Mouse (Mus musculus) embryonic stem cell, embryonic (primary cell): ENCODE data around the gene Zfand2a.

ENCODE experiments used
- CTCF ChIA-PET, 4 experiments: fragments of 300-600 bp in 2 of 4; fragments of 350-600 bp in 2 of 4; sonication (Branson Sonifier 250); formaldehyde crosslinking; loops; one replicate each; lab custom pipeline; 2022; ENCODE audit warnings: inconsistent platforms in 2 of 4; lab: Charles Lee
- POLR2A ChIA-PET, 4 experiments: fragments of 300-600 bp in 2 of 4; fragments of 350-600 bp in 2 of 4; sonication (Branson Sonifier 250); formaldehyde crosslinking; loops; one replicate each; lab custom pipeline; 2022; ENCODE audit warnings: antibody characterized with exemption in 4 of 4, inconsistent platforms in 1 of 4; lab: Charles Lee

The Zfand2a gene

GRCm38 (mm10) chr5:139484185-139484814 lies at the start of gene Zfand2a:
TSS of gene Zfand2a (minus strand) at chr5:139484549.
- CTCF ChIA-PET: interaction anchor here (0.5 to 1.5 kb wide), 10 partner anchors 21 to 180 kb away, joined by 3 to 7 read pairs (median 3); partner anchors contain the start of gene 3110082I17Rik (in 1 of the 4)
- POLR2A ChIA-PET: interaction anchor here (0.6 to 9.2 kb wide), 62 partner anchors 9 to 665 kb away, joined by 3 to 101 read pairs (median 4); partner anchors contain the start of genes 3110082I17Rik (in 3 of the 4), Get4 (in 2 of the 4), Micall2 (in 2 of the 4) and Cox19 (in 1 of the 4)

- POLR2A ChIA-PET: no interaction called here
Observed at GRCm38 (mm10) chr5:139528851-139529250, 44.5 kb upstream of the Zfand2a start.

GRCm38 (mm10) chr5:139521987-139522386 lies 37.6 kb upstream of the Zfand2a start:
- POLR2A ChIA-PET: no interaction called here
- CTCF ChIA-PET: interaction anchor here in 1 of 4 experiments (0.6 kb wide), 1 partner anchor 68 kb away, joined by 4 read pairs; no protein-coding TSS in a partner anchor

More at GRCm38 (mm10) chr5:139528851-139529250, 44.5 kb upstream of the Zfand2a start:
- CTCF ChIA-PET: interaction anchor here in 1 of 4 experiments (0.6 kb wide), 1 partner anchor 59 kb away, joined by 3 read pairs; no protein-coding TSS in a partner anchor

- ChIA-PET CTCF (interaction anchor here in 2 of 4 experiments (0.5 to 1.0 kb wide), 3 partner anchors 13 to 225 kb away, joined by 3 to 14 read pairs (median 3); no protein-coding TSS in a partner anchor), POLR2A (interaction anchor here in 1 of 4 experiments (0.6 kb wide), 1 partner anchor 99 kb away, joined by 3 read pairs; no protein-coding TSS in a partner anchor)
Observed at GRCm38 (mm10) chr5:139520069-139520834, 35.9 kb upstream of the Zfand2a start.

GRCm38 (mm10) chr5:139516281-139516680 lies 31.9 kb upstream of the Zfand2a start:
- POLR2A ChIA-PET: no interaction called here
- CTCF ChIA-PET: interaction anchor here in 1 of 4 experiments (0.5 kb wide), 1 partner anchor 232 kb away, joined by 3 read pairs; no protein-coding TSS in a partner anchor

GRCm38 (mm10) chr5:139512201-139512600 lies 27.9 kb upstream of the Zfand2a start:
- POLR2A ChIA-PET: interaction anchor here in 1 of 4 experiments (0.7 kb wide), 1 partner anchor 13 kb away, joined by 9 read pairs; no protein-coding TSS in a partner anchor
- CTCF ChIA-PET: interaction anchor here in 2 of 4 experiments (0.6 to 0.7 kb wide), 2 partner anchors 161 to 1753 kb away, joined by 3 read pairs; partner anchors contain the start of gene Cox19 (in 1 of the 2)

GRCm38 (mm10) chr5:139510682-139511366 lies 26.5 kb upstream of the Zfand2a start:
- ChIA-PET POLR2A (interaction anchor here in 1 of 4 experiments (0.6 kb wide), 2 partner anchors 29 to 140 kb away, joined by 3 read pairs; no protein-coding TSS in a partner anchor), CTCF (interaction anchor here in 1 of 4 experiments (0.6 kb wide), 1 partner anchor 40 kb away, joined by 6 read pairs; no protein-coding TSS in a partner anchor)

- ChIA-PET POLR2A (interaction anchor here in 1 of 4 experiments (1.7 kb wide), 1 partner anchor 47 kb away, joined by 6 read pairs; no protein-coding TSS in a partner anchor), CTCF (interaction anchor here in 2 of 4 experiments (0.6 to 2.2 kb wide), 4 partner anchors 10 to 240 kb away, joined by 3 to 6 read pairs (median 4); no protein-coding TSS in a partner anchor)
Observed at GRCm38 (mm10) chr5:139506207-139506606, 21.9 kb upstream of the Zfand2a start.

GRCm38 (mm10) chr5:139505073-139505606 lies 20.8 kb upstream of the Zfand2a start:
- ChIA-PET CTCF (interaction anchor here (0.6 to 2.2 kb wide), 21 partner anchors 8 to 613 kb away, joined by 3 to 10 read pairs (median 3); partner anchors contain the start of genes Zfand2a (in 2 of the 4) and 3110082I17Rik (in 1 of the 4)), POLR2A (interaction anchor here in 2 of 4 experiments (0.9 to 2.5 kb wide), 4 partner anchors 24 to 81 kb away, joined by 3 to 6 read pairs (median 4); no protein-coding TSS in a partner anchor)

- POLR2A ChIA-PET: interaction anchor here in 2 of 4 experiments (0.6 to 2.8 kb wide), 3 partner anchors 16 to 46 kb away, joined by 4 to 7 read pairs (median 4); partner anchors contain the start of gene Zfand2a (in 1 of the 2)
- CTCF ChIA-PET: interaction anchor here in 2 of 4 experiments (0.7 to 0.9 kb wide), 2 partner anchors 31 to 431 kb away, joined by 3 read pairs; no protein-coding TSS in a partner anchor
Observed at GRCm38 (mm10) chr5:139502281-139502680, 17.9 kb upstream of the Zfand2a start.

GRCm38 (mm10) chr5:139498791-139499190 lies 14.4 kb upstream of the Zfand2a start:
- ChIA-PET CTCF (no interaction called here), POLR2A (interaction anchor here in 1 of 4 experiments (4.3 kb wide), 1 partner anchor 19 kb away, joined by 24 read pairs; no protein-coding TSS in a partner anchor)

GRCm38 (mm10) chr5:139496939-139497338 lies 12.6 kb upstream of the Zfand2a start:
- CTCF ChIA-PET: interaction anchor here in 2 of 4 experiments (1.2 to 1.5 kb wide), 3 partner anchors 8 to 39 kb away, joined by 3 read pairs; no protein-coding TSS in a partner anchor
- POLR2A ChIA-PET: interaction anchor here in 2 of 4 experiments (1.3 to 4.8 kb wide), 5 partner anchors 12 to 143 kb away, joined by 3 to 24 read pairs (median 13); partner anchors contain the start of gene Zfand2a (in 2 of the 2)

GRCm38 (mm10) chr5:139495019-139495669 lies 10.8 kb upstream of the Zfand2a start:
- POLR2A ChIA-PET: interaction anchor here (0.9 to 4.8 kb wide), 12 partner anchors 9 to 21 kb away, joined by 3 to 24 read pairs (median 5); partner anchors contain the start of gene Zfand2a (in 4 of the 4)
- CTCF ChIA-PET: interaction anchor here in 1 of 4 experiments (0.6 kb wide), 2 partner anchors 10 to 97 kb away, joined by 10 read pairs; no protein-coding TSS in a partner anchor

GRCm38 (mm10) chr5:139493690-139494089 lies 9.3 kb upstream of the Zfand2a start:
- CTCF ChIA-PET: interaction anchor here in 1 of 4 experiments (2.2 kb wide), 1 partner anchor 11 kb away, joined by 5 read pairs; no protein-coding TSS in a partner anchor
- POLR2A ChIA-PET: interaction anchor here (0.6 to 4.8 kb wide), 8 partner anchors 8 to 172 kb away, joined by 3 to 23 read pairs (median 4); partner anchors contain the start of genes Zfand2a (in 3 of the 4) and 3110082I17Rik (in 1 of the 4)

GRCm38 (mm10) chr5:139491348-139491747 lies 7.0 kb upstream of the Zfand2a start:
- POLR2A ChIA-PET: interaction anchor here in 2 of 4 experiments (0.6 to 1.9 kb wide), 4 partner anchors 10 to 1959 kb away, joined by 3 to 7 read pairs (median 4); partner anchors contain the start of gene 3110082I17Rik (in 1 of the 2)
- CTCF ChIA-PET: no interaction called here

GRCm38 (mm10) chr5:139490131-139490530 lies 5.8 kb upstream of the Zfand2a start:
- ChIA-PET CTCF (no interaction called here), POLR2A (interaction anchor here in 2 of 4 experiments (1.3 to 2.1 kb wide), 2 partner anchors 9 kb away, joined by 5 to 9 read pairs; no protein-coding TSS in a partner anchor)
